Comparison of ENCODE assay signal across 21 mouse cellular contexts in the genomic region with DNA sequence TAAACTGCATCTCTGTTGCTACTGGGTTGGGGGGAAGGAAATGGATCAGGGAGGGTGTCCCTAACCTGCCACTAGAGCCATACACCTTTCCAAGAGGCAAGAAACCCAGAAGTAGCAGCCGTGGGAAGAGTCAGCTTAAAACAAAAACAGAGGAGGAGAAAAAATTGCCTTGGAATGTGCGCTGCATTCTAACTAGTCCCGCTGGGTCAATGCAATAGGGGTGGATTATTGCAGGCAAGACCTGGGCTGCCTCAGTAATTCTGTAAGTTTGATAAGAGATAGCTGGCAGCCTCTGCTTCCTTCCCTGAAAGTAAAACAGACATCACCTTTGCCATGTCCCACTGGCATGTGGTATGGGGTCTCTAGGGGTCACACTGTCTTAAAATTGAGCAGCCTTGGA. TPM values are rescaled to one million over a fixed set of nuclear protein-coding genes. Genes with fewer than 3 reads are reported as not detected.
A peak's percentile ranks its signal among the peaks of the same experiment; 100 is the strongest.
DNase-seq lines count a peak whose midpoint lies in the region; ATAC-seq and TF ChIP-seq lines count a peak whose summit lies in the region.
"Had no signal": no experiment of that assay in that cellular context is flagged by ENCODE, and none has a peak within 500 bp of the region (broad histone marks: within the 10 kb centered on the region; RNA-seq: fewer than 3 reads in every experiment).

No protein-coding gene starts in this region.

- no peak for DNase-seq in layer of hippocampus, adult 2 months (ENCODE audit: low spot score in 2 of 2)
- DNase-seq in layer of hippocampus, postnatal 10 days (ENCODE audit: low spot score in 2 of 2): no peak
- DNase-seq in forebrain, embryonic 14.5 days (ENCODE audit: low spot score): no peak
- no peak for DNase-seq in frontal cortex, postnatal 25 days (ENCODE audit: low spot score in 2 of 2)
- DNase-seq: adrenal gland, postnatal 14 days; B cell, adult 2 months; cerebellum, adult 8-10 months; heart, adult 11 months; kidney, adult 11 months; kidney, postnatal 25 days; lung, postnatal 14 days; right cerebral cortex, postnatal 4 days; thymus, postnatal 36 days had no signal

- 0 out of 2 replicates have a peak, but pooled peaks cover 2% of the 10 kb centered on the region for H3K27me3 ChIP-seq in forebrain, embryonic 14.5 days (replicated peaks; ENCODE audit: control insufficient read depth, insufficient read depth, low read length)
- peaks cover 26% of the 10 kb centered on the region for H3K27me3 ChIP-seq in midbrain, embryonic 12.5 days
- no peaks in the 10 kb centered on the region for H3K27me3 ChIP-seq in neural tube, embryonic 15.5 days (replicated peaks)

- ATAC-seq in forebrain, embryonic 14.5 days: no peak
- no peak for ATAC-seq in midbrain, embryonic 12.5 days (ENCODE audit: low FRiP score, low read depth)
- ATAC-seq in neural tube, embryonic 15.5 days (ENCODE audit: low FRiP score): no peak
- no peak for ATAC-seq in activated CD4-positive, CD25-positive, alpha-beta regulatory T cell, adult 4 months

- H3K36me3 ChIP-seq in forebrain, embryonic 14.5 days (ENCODE audit: control insufficient read depth, insufficient read depth, low read length): no peaks in the 10 kb centered on the region
- no peaks in the 10 kb centered on the region for H3K36me3 ChIP-seq in midbrain, embryonic 12.5 days
- no peaks in the 10 kb centered on the region for H3K36me3 ChIP-seq in neural tube, embryonic 15.5 days
- H3K36me3 ChIP-seq: heart, embryonic 15.5 days; limb, embryonic 15.5 days had no signal

- no peak overlapping the region for H3K9ac ChIP-seq in forebrain, embryonic 14.5 days (ENCODE audit: low read length)
- no peak overlapping the region for H3K9ac ChIP-seq in midbrain, embryonic 12.5 days (replicated peaks)
- peak overlapping the region; percentile 36; the same call in 1 of the 2 replicates for H3K9ac ChIP-seq in neural tube, embryonic 15.5 days (replicated peaks)
- H3K9ac ChIP-seq: heart, embryonic 15.5 days; limb, embryonic 15.5 days had no signal

- no peaks in the 10 kb centered on the region for H3K9me3 ChIP-seq in forebrain, embryonic 14.5 days (replicated peaks; ENCODE audit: control insufficient read depth, low read length)
- no peaks in the 10 kb centered on the region for H3K9me3 ChIP-seq in midbrain, embryonic 12.5 days
- no peaks in the 10 kb centered on the region for H3K9me3 ChIP-seq in neural tube, embryonic 15.5 days (replicated peaks)
- H3K9me3 ChIP-seq: heart, embryonic 15.5 days; limb, embryonic 15.5 days had no signal

- 23% methylated on average over 3 of the region's 3 CpGs for WGBS in forebrain, embryonic 14.5 days
- 27% methylated on average over 3 of the region's 3 CpGs for WGBS in midbrain, embryonic 12.5 days
- 31% methylated on average over 3 of the region's 3 CpGs for WGBS in neural tube, embryonic 15.5 days

- H3K4me2 ChIP-seq in forebrain, embryonic 14.5 days (ENCODE audit: low read length): peak overlapping the region; percentile 84
- H3K4me2 ChIP-seq in midbrain, embryonic 12.5 days (replicated peaks): peak overlapping the region; percentile 88
- H3K4me2 ChIP-seq in neural tube, embryonic 15.5 days: peak overlapping the region; percentile 69
- H3K4me2 ChIP-seq: heart, embryonic 15.5 days; limb, embryonic 15.5 days had no signal

- peak overlapping the region; percentile 91 for H3K27ac ChIP-seq in layer of hippocampus, adult 2 months
- H3K27ac ChIP-seq in forebrain, embryonic 14.5 days (ENCODE audit: low read depth, low read length): no peak overlapping the region
- no peak overlapping the region for H3K27ac ChIP-seq in midbrain, embryonic 12.5 days (replicated peaks)
- H3K27ac ChIP-seq in neural tube, embryonic 15.5 days (replicated peaks): peak overlapping the region; percentile 61
- H3K27ac ChIP-seq: heart, embryonic 15.5 days; limb, embryonic 15.5 days had no signal

- peaks cover 6% of the 10 kb centered on the region; the same call in 1 of the 2 replicates for H3K4me1 ChIP-seq in forebrain, embryonic 14.5 days (ENCODE audit: control insufficient read depth, insufficient read depth, low read length)
- peaks cover 23% of the 10 kb centered on the region for H3K4me1 ChIP-seq in midbrain, embryonic 12.5 days
- H3K4me1 ChIP-seq in neural tube, embryonic 15.5 days: peaks cover 46% of the 10 kb centered on the region

- H3K4me3 ChIP-seq in layer of hippocampus, adult 2 months: peak overlapping the region; percentile 66
- H3K4me3 ChIP-seq in forebrain, embryonic 14.5 days (ENCODE audit: low read depth, low read length): no peak overlapping the region
- no peak overlapping the region for H3K4me3 ChIP-seq in midbrain, embryonic 12.5 days
- peak overlapping the region; percentile 57 for H3K4me3 ChIP-seq in neural tube, embryonic 15.5 days (replicated peaks)
- H3K4me3 ChIP-seq: heart, embryonic 15.5 days; limb, embryonic 15.5 days had no signal

- no peak for TF ChIP-seq CTCF in layer of hippocampus, adult 2 months (conservative IDR thresholded peaks at IDR 0.05)

RNA-seq across cellular contexts. Expression of gene Ntm, which starts 2.7 kb away (rescaled TPM):
- total RNA-seq in layer of hippocampus, adult 2 months (2021): 100 to 1,000 TPM; 132 to 141 TPM
- total RNA-seq in layer of hippocampus, postnatal 10 days (2021): 100 to 1,000 TPM; 155 to 170 TPM
- polyA plus RNA-seq in forebrain, embryonic 14.5 days (2014; fragmentation: Nextera tagmentation; extraction: Ambion mirVana): 72.9 and 99.0 TPM in 2 replicates
- polyA plus RNA-seq in midbrain, embryonic 12.5 days (2016; fragmentation: Nextera tagmentation; extraction: Ambion mirVana): 39.0 and 45.9 TPM in 2 replicates
- 217 and 248 TPM in 2 replicates for polyA plus RNA-seq in neural tube, embryonic 15.5 days (2015; fragmentation: Nextera tagmentation; extraction: Ambion mirVana)
- not detected for polyA plus RNA-seq in activated CD4-positive, CD25-positive, alpha-beta regulatory T cell, adult 4 months (2017; shearing (Covaris generic))
- total RNA-seq: common myeloid progenitor, adult 5-6 weeks; hematopoietic stem cell, adult 5-6 weeks; megakaryocyte-erythroid progenitor cell, adult 5-6 weeks had no signal

Comparison
In these comparisons a context has a peak if more than half of its experiments do, and no peak if none do; other contexts are left out.
1. H3K27ac ChIP-seq: peak in layer of hippocampus, adult 2 months (single experiment) and neural tube, embryonic 15.5 days (single experiment); none in forebrain, embryonic 14.5 days (single experiment) and midbrain, embryonic 12.5 days (single experiment).
2. H3K4me3 ChIP-seq: peak in layer of hippocampus, adult 2 months (single experiment) and neural tube, embryonic 15.5 days (single experiment); none in forebrain, embryonic 14.5 days (single experiment) and midbrain, embryonic 12.5 days (single experiment).
3. RNA of gene Ntm, which starts 2.7 kb away (polyA plus RNA-seq): 217 to 248 TPM in neural tube, embryonic 15.5 days, 72.9 to 99.0 TPM in forebrain, embryonic 14.5 days and 39.0 to 45.9 TPM in midbrain, embryonic 12.5 days; not detected in activated CD4-positive, CD25-positive, alpha-beta regulatory T cell, adult 4 months; every median in the first group is over 10 times any median in the second.
4. Peak in every context shown above with its lines, with median percentiles within 50 percentile points of each other: H3K4me2 ChIP-seq.